Mouse (Mus musculus): ENCODE data around the gene Arhgap45.
A peak's percentile ranks its signal among the peaks of the same experiment; 100 is the strongest.

Arhgap45 gene

DNA sequence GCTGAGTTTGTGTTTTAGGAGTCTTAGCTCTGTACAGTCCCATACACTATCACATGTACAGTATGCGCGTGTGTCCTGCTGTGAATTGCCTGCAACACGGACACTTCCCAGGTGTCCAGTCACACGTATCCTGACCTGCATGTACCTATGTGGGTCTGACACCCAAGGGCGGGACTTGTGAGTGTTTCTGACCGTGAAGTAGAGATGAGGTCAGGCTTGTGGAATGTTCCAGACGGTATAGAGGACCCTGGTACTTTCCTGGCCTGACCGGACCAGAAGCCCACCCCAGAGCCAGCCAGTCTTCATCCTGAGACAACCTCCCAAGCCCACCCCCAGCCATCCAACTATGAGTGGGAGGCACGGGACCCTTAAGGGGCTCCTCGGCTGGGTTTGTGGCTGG is 870 bp upstream of the Arhgap45 start:
- no peak for DNase-seq (ENCODE audit: low spot score in 2 of 2)

DNA sequence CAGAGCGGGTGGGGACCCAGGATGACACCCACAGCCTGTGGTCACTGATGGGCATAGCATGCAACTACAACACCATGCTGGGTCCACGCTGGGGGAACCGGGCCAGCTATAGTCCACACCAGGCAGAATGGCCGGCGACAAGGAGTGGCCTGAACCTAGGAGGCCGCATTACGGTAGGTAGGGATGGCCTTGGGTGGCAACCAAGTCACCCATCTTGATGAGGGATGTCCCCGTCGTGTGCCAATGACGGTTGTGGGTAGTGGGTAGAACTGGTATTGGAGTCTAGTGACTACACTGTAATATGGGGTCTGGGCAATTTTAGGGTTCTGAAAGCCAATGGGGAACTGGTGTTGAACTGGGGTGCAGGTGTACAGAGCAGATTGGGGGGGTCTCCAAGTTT is 478 bp downstream of the Arhgap45 start:
- no peak for DNase-seq (ENCODE audit: low spot score in 2 of 2)

DNA sequence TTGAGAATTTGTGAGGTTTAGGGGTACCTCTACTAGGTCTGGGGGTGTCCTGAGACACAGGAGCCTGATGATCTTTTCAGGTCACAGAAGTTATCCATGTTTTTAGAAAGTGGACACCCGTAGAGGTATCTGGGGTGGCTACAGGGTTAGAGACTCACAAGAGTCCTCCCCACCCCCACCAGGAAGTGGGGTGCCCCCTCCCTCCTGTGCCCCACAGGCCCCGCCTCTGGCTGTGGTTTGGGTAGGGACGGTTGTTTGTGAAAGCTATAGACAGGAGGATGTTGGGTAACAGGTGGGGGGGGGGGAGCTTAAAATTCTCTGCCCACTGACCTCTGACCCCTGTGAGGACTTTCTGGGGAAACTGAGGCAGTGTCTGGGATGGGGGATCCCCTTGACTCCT is 908 bp downstream of the Arhgap45 start:
- DNase-seq (ENCODE audit: low spot score in 2 of 2), result no peak

DNA sequence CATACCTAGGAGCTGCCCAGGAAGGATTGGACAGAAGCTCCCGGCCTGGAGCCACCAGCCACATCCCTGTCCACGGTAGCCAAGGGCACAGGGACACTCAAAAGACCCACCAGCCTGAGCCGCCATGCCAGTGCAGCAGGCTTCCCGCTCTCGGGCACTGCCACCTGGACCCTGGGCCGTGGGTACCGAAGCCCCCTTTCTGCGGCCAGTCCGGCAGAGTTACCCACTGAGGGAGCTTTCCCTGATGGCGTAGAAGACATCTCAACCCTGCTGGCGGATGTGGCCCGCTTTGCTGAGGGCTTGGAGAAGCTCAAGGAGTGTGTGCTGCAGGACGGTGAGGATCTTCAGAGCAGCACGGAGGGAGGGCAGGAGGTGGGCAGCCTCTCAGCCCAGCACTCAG is 1.3 kb downstream of the Arhgap45 start:
- DNase-seq (ENCODE audit: low spot score in 2 of 2), result no peak

DNA sequence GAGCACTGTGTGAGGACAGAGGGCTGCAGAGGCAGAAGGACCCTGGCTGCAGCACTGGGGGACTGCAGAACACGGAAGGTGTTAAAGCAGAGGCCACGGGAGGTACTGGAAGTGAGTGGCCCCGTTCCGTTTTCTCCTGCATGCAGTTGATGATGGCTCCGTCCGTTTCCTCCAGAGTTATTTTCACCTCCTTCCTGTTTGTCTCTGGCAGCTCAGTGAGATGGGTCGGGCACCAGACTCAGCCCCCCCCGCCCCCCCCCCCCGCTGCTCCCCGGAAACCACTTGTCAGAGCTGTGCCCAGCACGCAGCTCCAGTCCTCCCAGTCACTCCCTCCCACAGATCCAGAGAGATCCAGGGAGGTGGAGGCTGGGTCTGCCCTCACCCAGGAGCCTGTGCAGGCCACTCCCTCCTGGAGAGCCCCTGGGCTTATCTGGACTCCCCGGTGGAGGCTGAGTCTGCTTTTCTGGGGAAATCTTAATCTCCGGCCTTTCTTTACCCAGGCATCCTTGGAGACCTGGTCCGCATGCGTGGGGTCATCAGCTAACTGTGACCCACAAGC is 2.4 kb downstream of the Arhgap45 start:
- DNase-seq (ENCODE audit: low spot score in 2 of 2), result no peak

DNA sequence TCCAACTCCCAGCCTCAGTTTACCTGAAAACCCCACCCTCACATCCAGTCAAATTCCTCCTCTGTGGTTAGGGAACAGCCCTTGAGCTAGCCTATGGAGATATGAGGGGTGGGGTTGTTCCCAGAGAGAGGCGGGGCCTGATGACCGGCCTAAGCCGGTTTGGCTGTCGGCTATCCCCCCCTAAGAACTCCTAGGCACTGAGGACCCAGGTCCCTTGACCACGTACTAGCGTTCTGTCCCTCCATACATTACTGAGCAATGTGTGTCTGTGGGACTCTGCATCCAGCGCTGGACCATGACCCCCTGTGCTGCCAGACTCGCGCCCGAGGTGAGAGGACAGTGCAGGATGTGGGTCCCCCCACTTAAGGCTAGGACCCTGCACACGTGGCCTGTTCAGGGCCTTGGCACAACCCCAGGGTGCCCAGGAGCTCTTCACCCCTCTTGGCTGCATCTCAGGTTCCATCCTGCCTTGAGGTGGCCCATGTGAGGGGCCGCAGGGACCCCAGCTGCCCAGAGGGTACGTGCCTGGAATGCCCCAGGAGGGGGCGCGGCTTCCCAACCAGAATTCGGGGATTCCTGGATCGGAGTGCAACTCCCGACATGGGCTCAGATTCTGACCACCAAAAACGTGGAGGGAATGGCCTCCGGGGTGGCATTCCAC is 3.1 kb downstream of the Arhgap45 start:
- DNase-seq (ENCODE audit: low spot score in 2 of 2), result no peak

DNA sequence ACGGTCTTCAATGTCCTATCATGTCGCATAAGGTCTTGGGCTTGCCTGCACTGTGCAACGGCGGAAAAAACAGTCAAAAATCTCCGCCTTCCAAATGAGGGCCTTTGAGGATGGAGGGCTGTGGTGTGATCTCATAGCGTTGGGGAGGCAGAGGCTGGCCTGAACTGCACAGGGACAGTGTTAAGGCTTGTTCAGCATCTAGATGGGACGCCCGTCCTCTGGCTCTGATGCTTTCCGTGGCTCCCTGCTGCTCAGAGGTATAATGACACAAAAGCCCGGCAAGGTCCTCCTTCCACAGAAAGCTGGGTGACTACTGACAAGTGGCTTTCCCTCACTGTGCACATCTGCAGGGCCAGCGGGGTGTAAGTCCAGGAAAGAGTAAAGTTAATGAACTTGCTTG is 3.7 kb downstream of the Arhgap45 start:
- DNase-seq (ENCODE audit: low spot score in 2 of 2), result no peak

DNA sequence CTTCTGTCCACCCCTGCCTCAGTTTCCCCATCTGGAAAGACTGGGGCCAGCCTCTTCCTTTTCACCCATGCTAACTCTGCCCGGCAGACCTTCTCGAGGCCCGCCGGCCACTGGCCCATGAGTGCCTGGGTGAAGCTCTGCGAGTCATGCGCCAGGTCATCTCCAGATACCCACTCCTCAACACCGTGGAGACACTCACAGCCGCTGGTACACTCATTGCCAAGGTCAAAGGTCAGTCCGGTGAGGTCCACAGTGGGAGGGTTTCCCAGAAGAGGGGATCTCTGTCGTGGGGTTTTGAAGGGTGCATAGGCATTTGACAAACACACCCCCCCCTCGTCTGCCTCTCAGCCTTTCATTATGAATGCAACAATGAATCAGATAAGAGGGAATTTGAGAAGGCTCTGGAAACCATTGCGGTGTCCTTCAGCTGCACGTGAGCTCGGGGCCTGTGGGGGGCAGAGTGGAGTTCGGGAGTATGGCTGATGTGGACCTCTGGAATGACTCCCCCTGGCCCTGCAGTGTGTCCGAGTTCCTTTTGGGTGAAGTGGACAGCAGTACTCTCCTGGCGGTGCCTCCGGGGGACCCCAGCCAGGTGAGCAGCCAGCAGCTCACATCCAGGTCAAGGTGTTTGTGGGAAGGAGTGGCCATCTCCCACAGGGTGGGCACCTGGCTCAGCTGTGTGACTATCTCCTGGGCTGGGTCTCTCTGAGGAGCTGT is 4.3 kb downstream of the Arhgap45 start:
- DNase-seq (ENCODE audit: low spot score in 2 of 2), result no peak

DNA sequence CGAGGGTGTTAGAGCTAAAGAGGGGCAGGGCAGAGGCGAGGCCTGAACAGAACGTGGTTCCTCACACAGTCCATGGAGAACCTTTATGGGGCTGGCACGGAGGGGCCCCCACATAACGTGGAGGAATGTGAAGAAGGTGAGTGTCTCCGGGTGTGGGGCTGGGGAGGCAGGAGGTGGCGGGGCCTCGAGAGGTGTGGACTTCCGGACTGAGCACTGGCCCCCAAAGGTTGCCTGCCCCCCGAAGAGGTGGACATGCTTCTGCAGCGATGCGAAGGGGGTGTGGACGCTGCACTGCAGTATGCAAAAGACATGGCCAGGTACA is 4.8 kb downstream of the Arhgap45 start:
- no peak for DNase-seq (ENCODE audit: low spot score in 2 of 2)

DNA sequence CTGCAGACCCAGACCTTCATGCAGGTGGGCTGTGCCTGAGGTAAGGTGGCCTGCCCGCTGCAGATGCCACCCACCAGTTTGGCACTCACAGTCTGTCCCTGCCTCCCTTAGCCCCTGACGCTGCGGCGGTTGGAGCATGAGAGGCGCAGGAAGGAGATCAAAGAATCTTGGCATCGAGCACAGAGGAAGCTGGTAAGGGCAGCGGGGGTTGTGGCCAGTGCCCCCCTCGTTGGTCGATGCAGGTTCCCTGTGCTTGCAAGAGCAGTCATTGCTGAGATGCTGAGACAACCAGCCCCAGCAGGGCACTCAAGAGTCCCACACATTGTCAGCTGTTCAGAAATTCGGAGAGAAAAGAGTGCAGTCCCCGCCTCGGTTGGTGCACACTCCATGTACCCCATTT is 5.7 kb downstream of the Arhgap45 start:
- no peak for DNase-seq (ENCODE audit: low spot score in 2 of 2)

DNA sequence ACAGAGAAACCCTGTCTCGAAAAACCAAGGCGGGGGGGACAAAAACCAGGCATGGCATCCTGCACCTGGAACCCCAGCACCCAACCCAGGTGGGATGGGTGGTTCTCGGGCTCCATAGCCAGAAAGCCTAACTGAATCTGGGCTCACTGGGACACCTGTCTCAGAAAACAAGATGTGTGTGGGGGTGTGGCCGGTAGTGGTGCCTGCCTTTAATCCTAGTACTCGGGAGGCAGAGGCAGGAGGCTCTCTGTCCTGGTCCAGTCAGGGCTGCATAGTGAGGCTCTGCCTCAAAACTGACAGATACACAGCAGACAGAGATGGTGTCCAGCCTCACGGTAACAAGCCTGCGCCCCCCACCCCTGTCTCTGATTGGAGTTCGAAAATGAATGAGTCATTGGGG is 6.4 kb downstream of the Arhgap45 start:
- no peak for DNase-seq (ENCODE audit: low spot score in 2 of 2)

DNA sequence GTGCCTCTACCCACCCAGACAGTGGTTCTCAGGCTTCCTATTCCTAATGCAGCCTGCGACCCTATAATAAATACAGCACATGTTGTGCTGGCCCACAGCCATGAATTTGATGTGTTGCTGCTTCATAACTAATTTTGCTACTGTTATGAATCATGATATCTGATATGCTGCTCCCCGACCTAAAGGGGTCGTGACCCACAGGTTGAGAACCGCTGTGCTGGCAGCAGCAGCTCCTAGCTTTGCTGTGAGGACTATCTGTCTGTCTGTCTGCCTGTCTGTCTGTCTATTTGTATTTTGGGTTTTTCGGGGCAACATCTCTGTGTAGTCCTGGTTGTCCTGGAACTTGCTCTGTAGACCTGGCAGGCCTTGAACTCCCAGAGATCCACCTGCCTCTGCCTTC is 7.3 kb downstream of the Arhgap45 start:
- no peak for DNase-seq (ENCODE audit: low spot score in 2 of 2)

DNA sequence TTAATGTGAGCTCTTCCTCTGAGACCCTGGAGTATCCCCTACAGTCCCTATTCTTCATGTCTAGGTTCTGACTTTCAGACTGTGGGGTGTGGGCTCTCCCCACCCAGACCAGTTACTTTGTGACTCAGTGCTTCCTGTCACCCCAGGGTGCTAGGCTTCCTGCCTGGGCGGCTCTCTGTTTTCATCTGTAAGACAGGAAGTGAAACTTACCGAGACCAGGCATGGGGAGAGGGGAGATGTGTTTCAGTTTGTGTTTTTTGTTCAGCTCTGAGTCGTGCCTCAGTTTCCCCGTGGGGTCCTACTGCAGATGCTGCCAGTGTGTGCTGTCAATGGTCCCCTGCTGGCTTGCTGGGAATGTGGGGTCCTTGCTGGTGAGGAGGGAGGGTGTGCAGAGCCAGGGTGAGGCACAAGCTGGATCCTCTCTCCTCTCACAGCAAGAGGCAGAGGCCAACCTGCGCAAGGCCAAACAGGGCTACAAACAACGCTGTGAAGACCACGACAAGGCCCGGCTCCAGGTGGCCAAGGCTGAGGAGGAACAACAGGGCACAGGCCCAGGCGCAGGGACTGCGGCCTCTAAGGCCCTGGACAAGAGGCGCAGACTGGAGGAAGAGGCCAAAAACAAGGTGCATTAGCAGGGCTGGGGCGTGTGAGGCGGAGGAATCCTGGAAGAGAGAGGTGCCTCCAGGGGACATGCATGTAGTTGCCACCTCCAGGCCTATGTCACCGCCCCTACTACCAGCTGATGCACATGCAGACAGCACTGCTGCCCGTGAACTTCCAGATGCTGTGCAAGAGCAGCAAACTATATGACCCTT is 8.0 kb downstream of the Arhgap45 start:
- no peak for DNase-seq (ENCODE audit: low spot score in 2 of 2)

DNA sequence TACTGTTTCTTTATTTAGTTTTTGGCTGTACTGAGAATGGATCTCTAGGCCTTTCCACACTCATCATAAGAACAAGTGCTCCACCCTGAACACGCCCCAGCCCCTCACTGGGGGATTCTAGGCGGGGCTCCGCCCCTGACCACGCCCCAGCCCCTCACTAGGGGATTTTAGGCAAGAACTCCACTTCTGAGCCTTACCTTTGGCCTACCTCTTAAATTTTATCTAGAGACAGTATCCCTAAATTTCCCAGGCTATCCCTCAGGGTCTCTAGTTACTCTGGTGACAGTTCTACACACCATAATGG is 8.5 kb downstream of the Arhgap45 start:
- DNase-seq (ENCODE audit: low spot score in 2 of 2), result no peak

DNA sequence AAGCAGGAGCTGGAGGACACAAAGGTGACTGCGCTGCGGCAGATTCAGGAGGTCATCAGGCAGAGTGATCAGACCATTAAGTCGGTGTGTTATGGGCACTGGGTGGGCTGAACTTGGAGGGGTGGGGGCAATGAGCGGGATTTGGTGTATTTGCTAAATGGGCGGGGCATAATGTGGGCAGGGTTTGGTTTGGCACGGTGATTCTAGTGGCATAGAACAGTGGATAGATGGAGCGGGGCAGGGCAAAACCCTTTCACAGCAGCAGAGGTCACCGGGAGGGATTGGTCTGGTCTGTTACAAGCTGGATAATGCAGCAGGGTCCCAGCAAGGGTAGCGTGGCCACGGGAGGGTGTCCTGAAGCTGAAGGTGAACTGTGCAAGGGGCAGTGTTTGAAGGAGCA is 9.0 kb downstream of the Arhgap45 start:
- no peak for DNase-seq (ENCODE audit: low spot score in 2 of 2)

DNA sequence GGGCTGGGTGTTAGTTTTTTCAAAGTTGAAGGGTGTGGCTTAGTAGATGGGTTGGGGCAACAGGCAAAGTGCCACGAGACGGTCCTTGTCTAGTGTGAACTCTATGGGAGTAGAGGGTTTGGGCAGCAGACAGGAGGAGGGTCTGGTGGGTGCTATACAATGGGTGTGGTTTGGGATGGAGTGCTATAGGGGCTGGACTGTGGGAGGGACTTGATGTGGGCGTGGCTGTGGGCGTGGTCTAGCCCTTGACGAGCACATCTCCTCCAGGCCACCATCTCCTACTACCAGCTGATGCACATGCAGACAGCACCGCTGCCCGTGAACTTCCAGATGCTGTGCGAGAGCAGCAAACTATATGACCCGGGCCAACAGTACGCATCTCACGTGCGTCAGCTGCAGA is 9.4 kb downstream of the Arhgap45 start:
- DNase-seq (ENCODE audit: low spot score in 2 of 2), result no peak

DNA sequence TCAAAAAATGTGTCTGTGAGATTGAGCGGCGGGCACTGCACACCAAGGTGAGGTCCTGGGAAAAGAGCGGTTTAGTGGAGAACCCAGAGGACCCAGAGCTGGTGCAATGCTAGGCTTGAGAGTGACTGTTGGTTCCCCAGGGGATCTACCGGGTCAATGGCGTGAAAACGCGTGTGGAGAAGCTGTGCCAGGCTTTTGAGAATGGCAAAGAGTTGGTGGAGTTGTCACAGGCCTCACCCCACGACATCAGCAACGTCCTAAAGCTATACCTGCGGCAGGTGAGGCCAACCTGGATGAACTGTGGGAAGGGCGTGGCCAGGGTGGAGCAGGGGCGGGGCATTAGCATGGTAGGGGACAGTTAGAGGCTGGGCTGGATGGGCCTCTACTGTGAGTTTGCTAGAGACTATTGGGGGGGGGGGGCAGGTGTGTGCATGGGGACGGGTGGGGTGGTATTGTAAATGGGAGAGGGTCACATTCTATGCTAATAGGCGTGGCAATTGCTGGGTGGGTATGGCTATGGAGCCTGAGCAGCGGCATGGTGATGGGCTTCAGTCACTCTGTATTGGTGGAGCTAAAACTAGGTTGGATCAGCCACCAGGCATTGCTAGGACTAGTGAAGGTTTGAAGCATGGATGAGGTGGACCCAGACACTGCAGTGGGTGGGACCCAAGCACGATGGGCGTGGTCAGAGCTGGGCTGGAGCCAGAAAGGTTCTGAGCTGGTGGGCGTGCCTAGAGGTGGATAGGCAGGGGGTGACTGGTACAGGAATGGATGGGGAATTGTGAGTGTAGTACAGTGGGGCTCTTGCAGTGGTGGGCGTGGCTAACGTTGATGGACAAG is 11.4 kb downstream of the Arhgap45 start:
- no peak for DNase-seq (ENCODE audit: low spot score in 2 of 2)

DNA sequence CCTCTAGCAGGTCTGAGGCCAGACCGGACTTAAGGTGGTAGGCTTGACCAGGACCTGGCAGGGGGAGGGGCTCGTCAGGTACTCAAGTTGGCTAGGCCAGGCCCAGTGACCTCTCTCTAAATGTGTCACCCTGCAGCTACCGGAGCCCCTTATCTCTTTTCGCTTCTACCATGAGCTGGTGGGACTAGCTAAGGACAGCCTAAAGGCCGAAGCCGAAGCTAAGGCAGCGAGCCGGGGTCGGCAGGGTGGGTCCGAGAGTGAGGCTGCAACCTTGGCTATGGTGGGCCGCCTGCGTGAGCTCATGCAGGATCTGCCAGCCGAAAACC is 12.0 kb downstream of the Arhgap45 start:
- DNase-seq (ENCODE audit: low spot score in 2 of 2), result no peak

DNA sequence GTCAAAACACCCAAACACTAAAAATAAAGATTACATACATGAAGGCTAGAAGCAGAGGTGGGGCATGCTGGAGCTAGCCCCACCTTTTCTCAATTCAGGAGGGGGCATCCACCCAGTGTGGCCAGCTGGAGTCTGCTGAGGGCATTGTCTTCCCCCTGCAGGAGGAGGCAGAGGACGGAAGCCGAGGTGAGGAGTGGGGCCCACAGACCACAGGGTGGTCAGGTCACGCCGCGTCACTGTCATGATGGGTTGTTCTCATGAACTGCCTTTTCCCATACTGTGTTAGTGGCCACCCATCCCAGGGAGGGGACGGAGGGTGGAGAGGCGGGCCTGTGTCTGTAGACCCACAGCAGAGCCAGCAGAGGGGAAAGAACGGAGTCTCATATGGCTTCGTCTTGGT is 13.7 kb downstream of the Arhgap45 start:
- no peak for DNase-seq (ENCODE audit: low spot score in 2 of 2)

DNA sequence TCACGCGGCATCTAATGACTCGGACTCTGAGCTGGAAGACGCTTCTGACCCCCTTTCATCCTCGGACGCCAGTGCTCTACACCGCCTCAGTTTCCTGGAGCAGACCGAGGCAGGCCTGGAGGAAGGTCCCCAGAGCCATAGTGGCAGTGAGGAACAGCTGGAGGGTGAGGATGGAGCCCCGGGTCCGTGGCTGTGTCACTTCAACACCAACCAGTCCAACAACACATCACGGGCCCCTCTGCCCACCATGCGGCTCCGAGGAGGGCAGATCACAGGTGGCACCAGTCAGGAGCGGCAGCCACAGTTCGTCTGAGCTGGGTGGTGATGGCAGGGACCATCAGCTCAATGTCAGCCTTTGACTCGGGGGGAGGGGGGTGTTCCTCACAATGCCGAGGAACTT is 14.3 kb downstream of the Arhgap45 start:
- no peak for DNase-seq (ENCODE audit: low spot score in 2 of 2)

DNA sequence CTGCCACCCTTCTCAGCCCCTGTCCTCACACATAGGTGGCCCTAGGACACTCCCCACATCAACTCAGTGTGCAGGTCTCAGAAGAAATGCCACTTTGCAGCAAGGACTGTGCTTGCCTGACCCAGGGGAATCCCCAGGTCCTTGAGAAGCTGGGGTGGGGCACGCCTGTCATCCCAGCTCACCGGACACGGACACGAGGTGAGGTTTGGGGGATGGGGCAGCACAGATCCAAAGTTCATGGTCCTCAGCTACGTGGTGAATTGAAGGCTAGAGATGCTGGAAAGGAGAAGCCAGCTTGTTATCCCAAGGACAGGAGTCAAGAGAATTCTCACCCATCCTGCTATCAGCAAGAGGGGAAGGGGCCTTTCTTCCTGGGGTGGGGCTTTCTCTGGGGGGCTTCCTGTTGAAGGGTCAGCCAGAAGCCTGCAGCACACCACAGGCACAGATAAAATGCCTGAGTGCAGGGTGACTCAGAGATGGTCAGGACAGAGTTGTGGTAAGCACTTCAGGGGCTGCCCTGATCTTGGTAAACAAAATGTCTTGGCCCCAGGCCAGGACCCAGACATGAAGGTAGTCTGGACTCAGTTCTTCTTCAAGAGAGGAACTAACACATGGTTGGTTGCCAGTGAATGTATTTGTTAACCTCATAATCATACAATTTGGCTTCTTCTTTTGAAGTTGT is 16.5 kb downstream of the Arhgap45 start:
- DNase-seq (ENCODE audit: low spot score in 2 of 2), result peak in 1 of 2 experiments; percentile 65
